Mouse (Mus musculus) lung, postnatal 0 days (tissue): ENCODE results near the gene Tbp.

Experiments used
- CTCF ChIP-seq: IDR thresholded peaks from 2 replicates; pipeline ENCODE4 v1.5.1; 2016; ENCODE audit warnings: antibody characterized with exemption, mild to moderate bottlenecking
- EP300 ChIP-seq: IDR thresholded peaks from 2 replicates; pipeline ENCODE4 v1.6.1; 2016; ENCODE audit warnings: antibody characterized with exemption, mild to moderate bottlenecking, control low read depth

DNA sequence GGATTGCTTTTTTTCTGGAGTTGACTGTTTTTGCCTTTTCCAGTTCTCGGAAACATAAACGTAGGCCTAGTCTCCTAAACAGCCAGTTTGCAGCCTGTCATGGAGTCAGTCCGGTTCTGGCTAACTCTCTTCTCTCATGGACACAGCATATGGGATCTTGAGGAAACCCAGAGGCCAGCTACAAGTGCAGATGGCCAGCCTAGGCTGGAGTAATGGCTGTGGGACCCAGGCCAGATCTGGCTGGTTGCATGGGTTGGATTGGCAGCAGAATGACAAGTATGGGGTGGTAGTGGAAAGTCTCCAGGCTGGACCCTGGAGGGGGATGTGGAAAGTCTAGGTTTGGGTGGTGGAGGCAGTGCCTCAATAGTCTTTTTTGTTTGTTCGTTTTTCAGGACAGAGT, 40.6 kb downstream of the Tbp start:
- TF ChIP-seq EP300 (no peak), CTCF (no peak)
